In genomic region chr3:58526408-58526737, GRCm38 (mm10) we compare ENCODE assay signal across 8 mouse cellular contexts. TPM values are rescaled to one million over a fixed set of nuclear protein-coding genes. Genes with fewer than 3 reads are reported as not detected.
DNase-seq lines count a peak whose midpoint lies in the region; ATAC-seq and TF ChIP-seq lines count a peak whose summit lies in the region.

No protein-coding gene starts in this region.

- TF ChIP-seq POLR2A in cortical plate, adult 2 months (IDR thresholded peaks at IDR 0.05; ENCODE audit: extremely low read depth, insufficient read depth, low read length) = no peak

- TF ChIP-seq CTCF in cortical plate, adult 2 months (IDR thresholded peaks at IDR 0.05; ENCODE audit: extremely low read depth, insufficient read depth, low read length) = no peak

- DNase-seq in left cerebral cortex, postnatal 36 days (ENCODE audit: low spot score in 2 of 2) = no peak
- DNase-seq in layer of hippocampus, postnatal 14 days (ENCODE audit: low spot score in 2 of 2) = no peak

- peak overlapping the region; percentile 98 for H3K4me3 ChIP-seq in megakaryocyte, embryonic 14.5 days (replicated peaks)
- peak overlapping the region; percentile 87 for H3K4me3 ChIP-seq in cortical plate, adult 2 months (ENCODE audit: insufficient read depth, low read length)
- H3K4me3 ChIP-seq in intestine, embryonic 15.5 days (replicated peaks) = peak overlapping the region; percentile 95
- peak overlapping the region; percentile 80 for H3K4me3 ChIP-seq in neural tube, embryonic 15.5 days (replicated peaks)

- peaks cover 31% of the 10 kb centered on the region for H3K4me1 ChIP-seq in megakaryocyte, embryonic 14.5 days
- no peaks in the 10 kb centered on the region for H3K4me1 ChIP-seq in cortical plate, adult 2 months (ENCODE audit: control insufficient read depth, insufficient read depth, low read length)
- no peaks in the 10 kb centered on the region for H3K4me1 ChIP-seq in intestine, embryonic 15.5 days (replicated peaks)
- peaks cover 28% of the 10 kb centered on the region for H3K4me1 ChIP-seq in neural tube, embryonic 15.5 days

- ATAC-seq in megakaryocyte, adult 5-6 weeks (ENCODE audit: poor library complexity, severe bottlenecking) = no peak
- no peak for ATAC-seq in intestine, embryonic 15.5 days
- ATAC-seq in neural tube, embryonic 15.5 days (ENCODE audit: low FRiP score) = peak; percentile 24
- no peak for ATAC-seq in megakaryocyte progenitor cell, adult 5-6 weeks (replicated peaks; ENCODE audit: poor library complexity)

- WGBS in intestine, embryonic 15.5 days = 7% methylated on average over 4 of the region's 4 CpGs
- 6% methylated on average over 4 of the region's 4 CpGs for WGBS in neural tube, embryonic 15.5 days

- H3K27me3 ChIP-seq in megakaryocyte, embryonic 14.5 days (replicated peaks) = no peaks in the 10 kb centered on the region
- no peaks in the 10 kb centered on the region for H3K27me3 ChIP-seq in intestine, embryonic 15.5 days (replicated peaks)
- H3K27me3 ChIP-seq in neural tube, embryonic 15.5 days (replicated peaks) = no peaks in the 10 kb centered on the region

- intact Hi-C loops in left cerebral cortex, postnatal 36 days (cut with DNase I) = loop anchor here (10.0 kb wide), 1 partner anchor 258 kb away; no protein-coding TSS in a partner anchor

- H3K4me2 ChIP-seq in intestine, embryonic 15.5 days (replicated peaks) = peak overlapping the region; percentile 59
- peak overlapping the region; percentile 75 for H3K4me2 ChIP-seq in neural tube, embryonic 15.5 days

- H3K36me3 ChIP-seq in megakaryocyte, embryonic 14.5 days (replicated peaks; ENCODE audit: low read length) = peaks cover 47% of the 10 kb centered on the region
- H3K36me3 ChIP-seq in intestine, embryonic 15.5 days = 0 out of 2 replicates have a peak, but pooled peaks cover 4% of the 10 kb centered on the region
- H3K36me3 ChIP-seq in neural tube, embryonic 15.5 days = peaks cover 15% of the 10 kb centered on the region

- no peak overlapping the region for H3K27ac ChIP-seq in cortical plate, adult 2 months (ENCODE audit: insufficient read depth, low read length)
- H3K27ac ChIP-seq in intestine, embryonic 15.5 days = peak overlapping the region; percentile 13; the same call in 1 of the 2 replicates
- H3K27ac ChIP-seq in neural tube, embryonic 15.5 days (replicated peaks) = peak overlapping the region; percentile 94

- peak overlapping the region; percentile 35 for H3K9ac ChIP-seq in intestine, embryonic 15.5 days
- H3K9ac ChIP-seq in neural tube, embryonic 15.5 days (replicated peaks) = peak overlapping the region; percentile 50; the same call in 1 of the 2 replicates

- H3K9me3 ChIP-seq in megakaryocyte, embryonic 14.5 days = no peaks in the 10 kb centered on the region
- no peaks in the 10 kb centered on the region for H3K9me3 ChIP-seq in intestine, embryonic 15.5 days
- H3K9me3 ChIP-seq in neural tube, embryonic 15.5 days (replicated peaks) = no peaks in the 10 kb centered on the region

RNA-seq across cellular contexts. Expression of gene Serp1, which starts 0.7 kb away (rescaled TPM):
- polyA plus RNA-seq in megakaryocyte, embryonic 14.5 days (2012; ENCODE audit: insufficient read depth, low replicate concordance) = 47.6 and 71.3 TPM in 2 replicates
- total RNA-seq in megakaryocyte, adult 5-6 weeks (2015) = 189 and 218 TPM in 2 replicates
- 208 and 222 TPM in 2 replicates for total RNA-seq in megakaryocyte, adult 5-6 weeks (2017)
- 21.1 and 21.9 TPM in 2 replicates for polyA plus RNA-seq in cortical plate, adult 2 months (2012; rRNA removed)
- polyA plus RNA-seq in intestine, embryonic 15.5 days (2015; fragmentation: Nextera tagmentation; extraction: Ambion mirVana) = 197 and 203 TPM in 2 replicates
- 57.8 and 77.5 TPM in 2 replicates for polyA plus RNA-seq in neural tube, embryonic 15.5 days (2015; fragmentation: Nextera tagmentation; extraction: Ambion mirVana)
- total RNA-seq in left cerebral cortex, postnatal 36 days (2021) = 10 to 100 TPM; 20.8 to 22.4 TPM
- total RNA-seq in layer of hippocampus, postnatal 14 days (2021) = 10 to 100 TPM; 30.3 to 30.8 TPM
- 130 and 146 TPM in 2 replicates for total RNA-seq in megakaryocyte progenitor cell, adult 5-6 weeks (2015)
- total RNA-seq in megakaryocyte progenitor cell, adult 5-6 weeks (2017) = 136 and 145 TPM in 2 replicates

RNA-seq across cellular contexts. Expression of gene Eif2a, which starts 0.8 kb away (rescaled TPM):
- polyA plus RNA-seq in megakaryocyte, embryonic 14.5 days (2012; ENCODE audit: insufficient read depth, low replicate concordance) = 0.65 and 3.2 TPM in 2 replicates
- total RNA-seq in megakaryocyte, adult 5-6 weeks (2015) = 122 and 151 TPM in 2 replicates
- total RNA-seq in megakaryocyte, adult 5-6 weeks (2017) = 75.9 and 80.9 TPM in 2 replicates
- polyA plus RNA-seq in cortical plate, adult 2 months (2012; rRNA removed) = 32.9 and 33.3 TPM in 2 replicates
- polyA plus RNA-seq in intestine, embryonic 15.5 days (2015; fragmentation: Nextera tagmentation; extraction: Ambion mirVana) = 51.7 and 58.4 TPM in 2 replicates
- 34.3 and 41.8 TPM in 2 replicates for polyA plus RNA-seq in neural tube, embryonic 15.5 days (2015; fragmentation: Nextera tagmentation; extraction: Ambion mirVana)
- total RNA-seq in left cerebral cortex, postnatal 36 days (2021) = 10 to 100 TPM; 42.5 to 45.7 TPM
- total RNA-seq in layer of hippocampus, postnatal 14 days (2021) = 10 to 100 TPM; 48.3 to 49.8 TPM
- total RNA-seq in megakaryocyte progenitor cell, adult 5-6 weeks (2015) = 173 and 174 TPM in 2 replicates
- 94.7 and 102 TPM in 2 replicates for total RNA-seq in megakaryocyte progenitor cell, adult 5-6 weeks (2017)

RNA-seq across cellular contexts. Expression of gene Selenot, which starts 50.1 kb away (rescaled TPM):
- polyA plus RNA-seq in megakaryocyte, embryonic 14.5 days (2012; ENCODE audit: insufficient read depth, low replicate concordance) = 3.1 and 14.7 TPM in 2 replicates
- total RNA-seq in megakaryocyte, adult 5-6 weeks (2015) = 161 and 163 TPM in 2 replicates
- total RNA-seq in megakaryocyte, adult 5-6 weeks (2017) = 203 and 210 TPM in 2 replicates
- polyA plus RNA-seq in cortical plate, adult 2 months (2012; rRNA removed) = 94.4 and 97.9 TPM in 2 replicates
- 20.6 and 20.8 TPM in 2 replicates for polyA plus RNA-seq in intestine, embryonic 15.5 days (2015; fragmentation: Nextera tagmentation; extraction: Ambion mirVana)
- polyA plus RNA-seq in neural tube, embryonic 15.5 days (2015; fragmentation: Nextera tagmentation; extraction: Ambion mirVana) = 25.5 and 27.2 TPM in 2 replicates
- total RNA-seq in left cerebral cortex, postnatal 36 days (2021) = 100 to 1,000 TPM; 138 to 142 TPM
- 100 to 1,000 TPM; 164 to 166 TPM for total RNA-seq in layer of hippocampus, postnatal 14 days (2021)
- total RNA-seq in megakaryocyte progenitor cell, adult 5-6 weeks (2015) = 138 and 142 TPM in 2 replicates
- 176 and 180 TPM in 2 replicates for total RNA-seq in megakaryocyte progenitor cell, adult 5-6 weeks (2017)

Comparison
In these comparisons a context has a peak if more than half of its experiments do, and no peak if none do; other contexts are left out.
1. RNA of gene Serp1, which starts 0.7 kb away (total RNA-seq): 189 to 222 TPM in megakaryocyte, adult 5-6 weeks and 130 to 146 TPM in megakaryocyte progenitor cell, adult 5-6 weeks; 30.3 to 30.8 TPM in layer of hippocampus, postnatal 14 days and 20.8 to 22.4 TPM in left cerebral cortex, postnatal 36 days; every median in the first group is over 4 times any median in the second.
2. Peak in every context shown above with its lines, with median percentiles within 50 percentile points of each other: H3K4me3 ChIP-seq.